Mouse (Mus musculus) kidney, embryonic 14.5 days (tissue): ENCODE measurements around the gene Mindy4. TPM values are rescaled to one million over a fixed set of nuclear protein-coding genes. Genes with fewer than 3 reads are reported as not detected.

Experiments
- ATAC-seq: fragments of 200-750 bp; cut with Nextera tagmentation; 2 replicates; pipeline ENCODE4 v1.8.0; 2017; ENCODE audit warnings: moderate number of reproducible peaks, mild to moderate bottlenecking, moderate TSS enrichment, moderate library complexity; ENCODE audit not compliant: low FRiP score, low TSS enrichment
- H3K27ac ChIP-seq: fragments of 300-500 bp; sonication (generic); 2 replicates; pipeline ENCODE4 v1.5.1; 2014; ENCODE audit warnings: low read depth, mild to moderate bottlenecking, low read length, moderate library complexity, mixed read lengths
- H3K27me3 ChIP-seq: fragments of 300-500 bp; sonication (generic); 2 replicates; pipeline ENCODE4 v1.6.1; 2014; ENCODE audit warnings: mild to moderate bottlenecking, low read length; ENCODE audit not compliant: control insufficient read depth, insufficient read depth
- H3K36me3 ChIP-seq: fragments of 300-500 bp; sonication (generic); 2 replicates; pipeline ENCODE4 v1.6.1; 2014; ENCODE audit warnings: low read length, mixed read lengths; ENCODE audit not compliant: control insufficient read depth, insufficient read depth
- H3K4me1 ChIP-seq: fragments of 300-500 bp; sonication (generic); 2 replicates; pipeline ENCODE4 v1.6.1; 2014; ENCODE audit warnings: low read length, mixed read lengths; ENCODE audit not compliant: control insufficient read depth, insufficient read depth
- H3K4me2 ChIP-seq: fragments of 300-500 bp; sonication (generic); replicated peaks from 2 replicates; pipeline ENCODE4 v1.6.1; 2014; ENCODE audit warnings: low read depth, mild to moderate bottlenecking, low read length
- H3K4me3 ChIP-seq: fragments of 300-500 bp; sonication (generic); 2 replicates; pipeline ENCODE4 v1.5.1; 2014; ENCODE audit warnings: mild to moderate bottlenecking, low read length
- H3K9ac ChIP-seq: fragments of 300-500 bp; sonication (generic); 2 replicates; pipeline ENCODE4 v1.6.1; 2014; ENCODE audit warnings: low read depth, mild to moderate bottlenecking, low read length, moderate library complexity
- H3K9me3 ChIP-seq: fragments of 300-500 bp; sonication (generic); 2 replicates; pipeline ENCODE4 v1.6.1; 2016; ENCODE audit warnings: low read length; ENCODE audit not compliant: control insufficient read depth
- WGBS: fragments of 180-500 bp; shearing (Covaris S2); extraction: QIAGEN DNeasy Blood & Tissue Kit; methylation state at CpG from one replicate; pipeline ENCODE4 v1.1.7; 2014; 5-methylcytosine and 5-hydroxymethylcytosine counted together
- polyA plus RNA-seq: library from polyadenylated mRNA; unstranded; fragments of >200 nt; fragmentation: Nextera tagmentation; extraction: Ambion mirVana; gene quantifications from 2 replicates; pipeline ENCODE4 v1.2.1, GENCODE M21; 2014

The Mindy4 gene
- polyA plus RNA-seq, 1 experiment from 2014 or later = 17.7 TPM

- WGBS = 83% methylated on average over 14 of the region's 14 CpGs
- Histone ChIP-seq H3K27me3 (no peaks in the 10 kb centered on the region), H3K9ac (no peak overlapping the region), H3K4me2 (no peak overlapping the region), H3K4me1 (no peaks in the 10 kb centered on the region), H3K9me3 (no peaks in the 10 kb centered on the region), H3K27ac (no peak overlapping the region), H3K4me3 (no peak overlapping the region), H3K36me3 (no peaks in the 10 kb centered on the region)
- ATAC-seq = no peak
Observed at GRCm38 (mm10) chr6:55258428-55259325, 55.5 kb downstream of the Mindy4 start.

GRCm38 (mm10) chr6:55262161-55262560 lies 59.0 kb downstream of the Mindy4 start:
- no peaks in the 10 kb centered on the region for H3K9me3 ChIP-seq
- no peaks in the 10 kb centered on the region for H3K36me3 ChIP-seq
- no peak overlapping the region for H3K27ac ChIP-seq
- no peak overlapping the region for H3K9ac ChIP-seq
- H3K4me3 ChIP-seq = no peak overlapping the region
- no peaks in the 10 kb centered on the region for H3K27me3 ChIP-seq
- H3K4me2 ChIP-seq = no peak overlapping the region
- 79% methylated on average over 12 of the region's 12 CpGs for WGBS
- no peaks in the 10 kb centered on the region for H3K4me1 ChIP-seq
- no peak for ATAC-seq

- Histone ChIP-seq H3K27me3 (no peaks in the 10 kb centered on the region), H3K27ac (no peak overlapping the region), H3K4me3 (no peak overlapping the region), H3K9ac (no peak overlapping the region), H3K4me2 (no peak overlapping the region), H3K36me3 (no peaks in the 10 kb centered on the region), H3K9me3 (no peaks in the 10 kb centered on the region), H3K4me1 (no peaks in the 10 kb centered on the region)
- no peak for ATAC-seq
- 85% methylated on average over 5 of the region's 5 CpGs for WGBS
Observed at GRCm38 (mm10) chr6:55263490-55264046, 60.4 kb downstream of the Mindy4 start.

- no peak for ATAC-seq
- no peak overlapping the region for H3K9ac ChIP-seq
- H3K4me1 ChIP-seq = no peaks in the 10 kb centered on the region
- no peaks in the 10 kb centered on the region for H3K9me3 ChIP-seq
- H3K4me3 ChIP-seq = no peak overlapping the region
- no peaks in the 10 kb centered on the region for H3K27me3 ChIP-seq
- H3K4me2 ChIP-seq = no peak overlapping the region
- H3K27ac ChIP-seq = no peak overlapping the region
- no peaks in the 10 kb centered on the region for H3K36me3 ChIP-seq
- WGBS = 94% methylated on average over 7 of the region's 7 CpGs
Observed at GRCm38 (mm10) chr6:55264741-55265366, 61.7 kb downstream of the Mindy4 start.

- Histone ChIP-seq H3K27me3 (no peaks in the 10 kb centered on the region), H3K27ac (no peak overlapping the region), H3K4me2 (no peak overlapping the region), H3K9me3 (no peaks in the 10 kb centered on the region), H3K4me3 (no peak overlapping the region), H3K36me3 (no peaks in the 10 kb centered on the region), H3K4me1 (no peaks in the 10 kb centered on the region), H3K9ac (no peak overlapping the region)
- no peak for ATAC-seq
- WGBS = 81% methylated on average over 7 of the region's 7 CpGs
Observed at GRCm38 (mm10) chr6:55272952-55273351, 69.8 kb downstream of the Mindy4 start.

GRCm38 (mm10) chr6:55273463-55273862 lies 70.3 kb downstream of the Mindy4 start:
- Histone ChIP-seq H3K4me2 (no peak overlapping the region), H3K4me3 (no peak overlapping the region), H3K36me3 (no peaks in the 10 kb centered on the region), H3K27me3 (no peaks in the 10 kb centered on the region), H3K9ac (no peak overlapping the region), H3K4me1 (no peaks in the 10 kb centered on the region), H3K27ac (no peak overlapping the region), H3K9me3 (no peaks in the 10 kb centered on the region)
- WGBS = 83% methylated on average over 5 of the region's 5 CpGs
- no peak for ATAC-seq

- H3K36me3 ChIP-seq = no peaks in the 10 kb centered on the region
- no peak for ATAC-seq
- no peak overlapping the region for H3K9ac ChIP-seq
- 85% methylated on average over 10 of the region's 10 CpGs for WGBS
- H3K4me2 ChIP-seq = no peak overlapping the region
- H3K9me3 ChIP-seq = no peaks in the 10 kb centered on the region
- no peaks in the 10 kb centered on the region for H3K4me1 ChIP-seq
- no peaks in the 10 kb centered on the region for H3K27me3 ChIP-seq
- no peak overlapping the region for H3K27ac ChIP-seq
- no peak overlapping the region for H3K4me3 ChIP-seq
Observed at GRCm38 (mm10) chr6:55275000-55275399, 71.8 kb downstream of the Mindy4 start.

- Histone ChIP-seq H3K9ac (no peak overlapping the region), H3K27me3 (no peaks in the 10 kb centered on the region), H3K36me3 (no peaks in the 10 kb centered on the region), H3K9me3 (no peaks in the 10 kb centered on the region), H3K4me3 (no peak overlapping the region), H3K4me2 (no peak overlapping the region), H3K27ac (no peak overlapping the region), H3K4me1 (no peaks in the 10 kb centered on the region)
- WGBS = 65% methylated on average over 8 of the region's 8 CpGs
- ATAC-seq = no peak
Observed at GRCm38 (mm10) chr6:55275786-55276185, 72.6 kb downstream of the Mindy4 start.

- Histone ChIP-seq H3K27ac (no peak overlapping the region), H3K4me1 (no peaks in the 10 kb centered on the region), H3K9me3 (no peaks in the 10 kb centered on the region), H3K4me2 (no peak overlapping the region), H3K9ac (no peak overlapping the region), H3K4me3 (no peak overlapping the region), H3K36me3 (no peaks in the 10 kb centered on the region), H3K27me3 (no peaks in the 10 kb centered on the region)
- WGBS = 82% methylated on average over 4 of the region's 4 CpGs
- no peak for ATAC-seq
Observed at GRCm38 (mm10) chr6:55276692-55277282, 73.6 kb downstream of the Mindy4 start.
